Mouse (Mus musculus): Measurements from ENCODE around the gene Dnm2.

GRCm38 (mm10) chr9:21453003-21453402 is 28.3 kb downstream of the Dnm2 start:
- TF ChIP-seq CTCF (conservative IDR thresholded peaks at IDR 0.05; ENCODE audit: low read length) (no peak), NANOG (IDR thresholded peaks at IDR 0.05; ENCODE audit: borderline replicate concordance, low read length) (no peak)

Data from E14TG2a.4 (cell line).